8 mouse cellular contexts compared by ENCODE assay signal in genomic region chr2:48948841-48949584, GRCm38 (mm10). TPM values are rescaled to one million over a fixed set of nuclear protein-coding genes. Genes with fewer than 3 reads are reported as not detected.
DNase-seq lines count a peak whose midpoint lies in the region; ATAC-seq and TF ChIP-seq lines count a peak whose summit lies in the region.

TSS of gene Mbd5 (plus strand) at chr2:48949508.

- H3K4me3 ChIP-seq in bone marrow, adult 2 months (replicated peaks; ENCODE audit: control insufficient read depth, low read depth, low read length), result peak within 1 kb of the TSS; percentile 94
- H3K4me3 ChIP-seq in embryonic facial prominence, embryonic 15.5 days (replicated peaks), result peak within 1 kb of the TSS; percentile 88
- peak within 1 kb of the TSS; percentile 94 for H3K4me3 ChIP-seq in limb, embryonic 14.5 days (replicated peaks; ENCODE audit: low read length)
- H3K4me3 ChIP-seq in midbrain, postnatal 0 days (ENCODE audit: low read depth, low read length), result peak within 1 kb of the TSS; percentile 76

- H3K27ac ChIP-seq in bone marrow, adult 2 months (ENCODE audit: control insufficient read depth, insufficient read depth, low read depth, low read length, poor library complexity), result peak within 1 kb of the TSS; percentile 91
- peak within 1 kb of the TSS; percentile 97 for H3K27ac ChIP-seq in embryonic facial prominence, embryonic 15.5 days (replicated peaks)
- peak within 1 kb of the TSS; percentile 95 for H3K27ac ChIP-seq in limb, embryonic 14.5 days (replicated peaks; ENCODE audit: low read depth, low read length)
- peak within 1 kb of the TSS; percentile 95 for H3K27ac ChIP-seq in midbrain, postnatal 0 days (ENCODE audit: low read depth, low read length)

- H3K9ac ChIP-seq in embryonic facial prominence, embryonic 15.5 days, result peak within 1 kb of the TSS; percentile 88
- peak within 1 kb of the TSS; percentile 96 for H3K9ac ChIP-seq in limb, embryonic 14.5 days (ENCODE audit: low read depth, low read length, severe bottlenecking)
- peak within 1 kb of the TSS; percentile 93 for H3K9ac ChIP-seq in midbrain, postnatal 0 days (replicated peaks; ENCODE audit: low read length, poor library complexity, severe bottlenecking)

- H3K36me3 ChIP-seq in embryonic facial prominence, embryonic 15.5 days, result no peaks in the 10 kb centered on the region
- H3K36me3 ChIP-seq in limb, embryonic 14.5 days (ENCODE audit: control insufficient read depth, insufficient read depth, low read length), result no peaks in the 10 kb centered on the region
- no peaks in the 10 kb centered on the region for H3K36me3 ChIP-seq in midbrain, postnatal 0 days (ENCODE audit: insufficient read depth, low read length)

- peak; percentile 95 for TF ChIP-seq POLR2A in bone marrow, adult 2 months (IDR thresholded peaks at IDR 0.05; ENCODE audit: borderline replicate concordance, control insufficient read depth, low read depth, low read length)
- peak; percentile 71; the same call in 1 of the 2 replicates for TF ChIP-seq POLR2A in limb, embryonic 14.5 days (IDR thresholded peaks at IDR 0.05; ENCODE audit: borderline replicate concordance, extremely low read depth, insufficient read depth, insufficient read length)

- no peaks in the 10 kb centered on the region for H3K9me3 ChIP-seq in embryonic facial prominence, embryonic 15.5 days (replicated peaks)
- no peaks in the 10 kb centered on the region for H3K9me3 ChIP-seq in limb, embryonic 14.5 days (ENCODE audit: control insufficient read depth, low read length)
- no peaks in the 10 kb centered on the region for H3K9me3 ChIP-seq in midbrain, postnatal 0 days (ENCODE audit: low read length)

- TF ChIP-seq CTCF in bone marrow, adult 2 months (IDR thresholded peaks at IDR 0.05; ENCODE audit: control insufficient read depth, insufficient read depth, low read length), result no peak
- no peak for TF ChIP-seq CTCF in midbrain, postnatal 0 days (IDR thresholded peaks at IDR 0.05)

- peak; percentile 100 for ATAC-seq in embryonic facial prominence, embryonic 15.5 days (ENCODE audit: insufficient number of reproducible peaks, low FRiP score, low TSS enrichment, low read depth)
- peak; percentile 99 for ATAC-seq in limb, embryonic 14.5 days (ENCODE audit: low FRiP score, low read depth)
- peak; percentile 99 for ATAC-seq in midbrain, postnatal 0 days (ENCODE audit: low FRiP score)

- H3K27me3 ChIP-seq in embryonic facial prominence, embryonic 15.5 days, result no peaks in the 10 kb centered on the region
- H3K27me3 ChIP-seq in limb, embryonic 14.5 days (ENCODE audit: control insufficient read depth, insufficient read depth, low read length), result no peaks in the 10 kb centered on the region
- H3K27me3 ChIP-seq in midbrain, postnatal 0 days (ENCODE audit: insufficient read depth, low read length), result no peaks in the 10 kb centered on the region

- DNase-seq in 416B (ENCODE audit: low read depth), result peak; percentile 99
- DNase-seq in heart, adult 8-10 months (ENCODE audit: low spot score), result peak; percentile 98
- peak; percentile 99 for DNase-seq in kidney, adult 9 months
- DNase-seq in limb, embryonic 14.5 days (ENCODE audit: low spot score), result peak; percentile 99
- peak; percentile 99 for DNase-seq in midbrain, postnatal 0 days (ENCODE audit: low spot score)
- peak; percentile 98 to 99 for DNase-seq in spleen, postnatal 14 days (ENCODE audit: low spot score in 2 of 2)

- H3K4me1 ChIP-seq in bone marrow, adult 2 months (ENCODE audit: control insufficient read depth, insufficient read depth, low read length), result no peaks in the 10 kb centered on the region
- H3K4me1 ChIP-seq in embryonic facial prominence, embryonic 15.5 days, result peaks cover 3% of the 10 kb centered on the region; the same call in 1 of the 2 replicates
- H3K4me1 ChIP-seq in limb, embryonic 14.5 days (ENCODE audit: control insufficient read depth, insufficient read depth, low read length), result peaks cover 8% of the 10 kb centered on the region
- H3K4me1 ChIP-seq in midbrain, postnatal 0 days (ENCODE audit: insufficient read depth, low read length), result no peaks in the 10 kb centered on the region

- peak within 1 kb of the TSS; percentile 61 for H3K4me2 ChIP-seq in embryonic facial prominence, embryonic 15.5 days (replicated peaks)
- H3K4me2 ChIP-seq in limb, embryonic 14.5 days (replicated peaks; ENCODE audit: low read depth, low read length, severe bottlenecking), result peak within 1 kb of the TSS; percentile 77
- peak within 1 kb of the TSS; percentile 57 for H3K4me2 ChIP-seq in midbrain, postnatal 0 days (ENCODE audit: low read depth, low read length, poor library complexity, severe bottlenecking)

- under 1% methylated on average over 49 of the region's 49 CpGs for WGBS in bone marrow, adult 2 months
- under 1% methylated on average over 49 of the region's 49 CpGs for WGBS in embryonic facial prominence, embryonic 15.5 days
- WGBS in limb, embryonic 14.5 days, result under 1% methylated on average over 44 of the region's 49 CpGs
- WGBS in midbrain, postnatal 0 days, result under 1% methylated on average over 38 of the region's 49 CpGs

RNA-seq across cellular contexts. Expression of gene Mbd5, which starts in this region (rescaled TPM):
- polyA plus RNA-seq in bone marrow, adult 2 months (2011; ENCODE audit: insufficient read depth, insufficient read length, low replicate concordance, missing spikeins), result 10.7 and 17.4 TPM in 2 replicates
- polyA plus RNA-seq in embryonic facial prominence, embryonic 15.5 days (2015; fragmentation: Nextera tagmentation; extraction: Ambion mirVana), result 27.1 and 28.4 TPM in 2 replicates
- 10 to 100 TPM; 26.0 to 35.6 (median 34.1) TPM for total RNA-seq in heart, adult 8-10 months (2022)
- polyA plus RNA-seq in limb, embryonic 14.5 days (2012; rRNA removed), result 12.9 and 14.3 TPM in 2 replicates
- polyA plus RNA-seq in limb, embryonic 14.5 days (2014; fragmentation: Nextera tagmentation; extraction: Ambion mirVana), result 28.9 and 30.9 TPM in 2 replicates
- total RNA-seq in midbrain, postnatal 0 days (2014; rRNA removed), result 27.6 and 27.7 TPM in 2 replicates
- polyA plus RNA-seq in midbrain, postnatal 0 days (2015; fragmentation: Nextera tagmentation; extraction: Ambion mirVana), result 22.7 and 25.1 TPM in 2 replicates

Comparison
In these comparisons a context has a peak if more than half of its experiments do, and no peak if none do; other contexts are left out.
1. Peak in every context shown above with its lines: DNase-seq, ATAC-seq, H3K4me3 ChIP-seq and H3K27ac ChIP-seq.